Mouse (Mus musculus) natural killer cell, adult 2 months (primary cell): ENCODE measurements around the gene Gnpda2.

Experiments used
- DNase-seq, 2 experiments: peaks; one replicate each; pipeline ENCODE4 v3.0.0; 2022; ENCODE audit warnings: low spot score in 2 of 2

Gene Gnpda2

DNA sequence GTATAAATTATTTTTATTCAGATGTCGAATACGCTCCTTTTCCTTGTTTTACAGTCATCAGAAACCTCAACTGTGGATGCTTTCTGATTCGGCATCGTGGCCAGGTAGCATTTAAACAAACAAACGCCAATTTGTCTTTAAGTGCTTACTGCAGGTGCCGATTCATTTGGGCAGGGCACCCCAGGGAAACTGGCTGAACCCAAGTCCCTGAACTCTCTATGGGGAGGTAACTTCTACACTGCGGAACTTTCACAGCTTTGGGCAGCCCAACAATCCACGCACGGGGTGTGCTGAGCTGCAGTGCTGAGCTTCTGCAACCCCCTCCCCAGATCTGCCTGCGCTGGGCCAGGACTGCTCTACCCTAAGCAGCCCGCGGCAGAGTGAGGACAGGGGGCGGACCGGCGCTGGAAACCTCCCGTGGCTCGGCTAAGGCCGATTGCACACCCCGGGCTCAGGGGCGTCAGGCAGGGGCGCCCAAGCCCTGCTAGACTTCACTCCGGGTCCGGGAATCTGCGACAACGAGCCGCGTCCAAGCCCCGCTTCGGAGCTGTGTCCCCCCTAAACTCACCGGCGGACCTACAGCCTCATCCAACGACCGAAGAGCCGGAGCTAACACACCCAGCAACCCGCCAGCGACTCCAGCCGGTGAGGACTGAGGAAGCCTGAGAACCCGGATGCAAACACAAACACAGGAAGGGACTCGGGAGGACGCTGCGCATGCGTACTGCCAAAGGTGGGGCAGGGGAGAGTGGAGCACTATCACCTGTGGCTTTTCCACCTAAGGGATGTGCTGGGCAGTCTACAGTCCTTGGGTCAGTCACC, at the start of gene Gnpda2:
Gene Gnpda2, minus strand, starts transcription at position 701 of the 822 bp plus-strand sequence.
- peak; percentile 75 to 77 for DNase-seq

DNA sequence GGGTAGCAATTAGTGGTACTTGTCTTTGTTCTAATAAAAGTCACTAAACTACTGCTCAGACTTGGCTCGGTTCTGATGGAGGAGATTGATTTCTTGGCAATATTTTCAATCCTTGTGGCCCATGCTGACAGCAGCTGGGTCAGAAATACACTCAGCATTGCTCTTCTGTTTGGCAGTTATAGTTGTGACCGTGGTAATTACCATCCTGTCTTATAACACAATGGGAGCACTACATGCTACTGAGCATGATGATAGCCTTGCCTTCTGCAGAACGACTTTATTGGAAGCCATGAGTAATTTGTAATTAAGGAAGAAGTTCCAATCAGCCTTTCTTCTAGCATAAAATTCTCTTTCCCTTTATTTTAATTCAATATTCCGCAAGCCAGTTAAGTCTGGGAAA, 42.6 kb upstream of the Gnpda2 start:
- no peak for DNase-seq

DNA sequence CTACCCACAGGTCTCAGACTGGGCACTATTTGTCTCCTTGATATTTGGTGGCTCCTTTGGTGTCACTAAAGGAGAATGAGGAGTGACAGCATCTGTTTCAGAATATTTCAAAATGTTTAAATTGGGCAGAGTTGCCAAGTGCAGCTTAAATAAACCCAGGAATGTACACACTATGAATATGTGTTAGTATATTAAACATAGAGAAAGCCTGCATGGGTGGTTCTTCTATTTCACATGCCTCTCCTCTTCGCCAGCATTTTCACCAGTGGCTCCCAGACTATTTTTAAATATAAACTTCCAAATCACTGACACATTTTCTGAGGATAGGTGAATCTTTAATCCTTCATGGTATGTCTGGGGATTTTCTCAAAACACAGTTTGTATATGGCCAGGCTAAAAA, 28.8 kb upstream of the Gnpda2 start:
- no peak for DNase-seq

DNA sequence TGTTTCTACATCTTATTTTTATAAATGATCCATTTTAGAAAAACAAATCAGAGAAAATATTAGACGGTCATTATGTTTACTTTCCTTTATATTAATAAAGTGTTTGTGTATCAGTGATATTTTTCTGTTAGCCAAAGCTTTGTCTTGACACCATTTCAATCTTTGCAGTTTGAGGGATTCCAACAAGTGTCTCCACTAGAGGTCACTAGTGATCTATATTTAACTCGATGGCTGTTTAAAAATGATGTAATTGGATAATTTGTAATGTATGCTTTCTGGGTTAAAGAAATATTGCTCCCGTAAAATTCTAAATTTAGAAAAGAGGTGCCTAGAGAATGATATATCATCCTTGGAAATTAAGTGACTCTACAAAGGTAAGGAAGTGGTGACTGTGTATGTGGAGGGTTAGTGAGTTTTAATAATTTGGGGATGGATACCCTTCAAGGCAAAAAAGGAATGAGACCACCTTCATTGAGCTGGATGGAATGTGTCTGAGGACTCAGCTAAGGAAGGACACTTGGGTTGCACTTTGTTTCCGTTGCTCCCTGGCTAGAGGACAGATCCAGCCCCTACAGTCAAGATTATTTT, 21.2 kb upstream of the Gnpda2 start:
- no peak for DNase-seq

DNA sequence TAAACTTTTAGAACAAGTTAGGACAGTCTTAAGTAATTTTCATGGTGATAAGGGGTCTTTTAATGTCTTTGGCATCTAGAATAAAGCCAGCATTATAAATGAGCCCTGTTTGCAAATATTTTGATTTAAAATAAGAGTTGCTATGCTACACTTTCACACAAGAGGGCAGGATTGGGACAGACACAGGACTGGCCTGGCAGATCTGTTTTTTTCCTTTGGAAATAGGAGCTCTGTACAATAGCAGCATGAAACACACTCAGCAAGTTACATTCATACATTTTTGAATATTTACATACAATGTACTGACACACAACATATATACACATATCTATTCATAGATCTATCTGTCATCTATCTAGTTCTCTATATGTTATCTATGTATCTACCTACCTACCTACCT, 8.9 kb upstream of the Gnpda2 start:
- DNase-seq, result no peak

DNA sequence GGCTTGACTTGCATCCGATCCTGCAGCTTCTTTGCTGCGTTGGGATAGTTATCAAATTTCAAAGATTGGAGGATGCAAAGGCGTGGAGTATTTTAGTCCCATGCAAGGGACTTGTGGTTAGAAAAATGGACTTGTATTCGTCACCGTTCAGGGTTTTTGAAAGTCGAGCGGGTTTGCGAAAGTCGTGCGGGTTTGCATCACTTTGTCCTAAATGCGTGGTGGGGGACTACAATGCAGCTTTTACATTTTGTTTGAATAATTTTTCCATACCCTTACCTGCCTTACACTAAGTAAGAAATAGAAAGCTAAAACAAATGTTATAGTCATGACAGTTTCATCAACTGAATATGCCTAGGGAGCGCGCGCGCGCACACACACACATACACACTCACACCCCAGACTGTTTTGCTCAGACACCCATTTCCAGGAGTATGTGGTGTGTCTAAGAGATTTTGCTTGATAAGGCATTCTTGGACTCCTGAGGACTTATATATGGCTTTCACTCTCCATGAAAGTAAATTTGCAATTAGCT, 34.7 kb downstream of the Gnpda2 start:
- peak in 1 of 2 experiments; percentile 4 for DNase-seq

DNA sequence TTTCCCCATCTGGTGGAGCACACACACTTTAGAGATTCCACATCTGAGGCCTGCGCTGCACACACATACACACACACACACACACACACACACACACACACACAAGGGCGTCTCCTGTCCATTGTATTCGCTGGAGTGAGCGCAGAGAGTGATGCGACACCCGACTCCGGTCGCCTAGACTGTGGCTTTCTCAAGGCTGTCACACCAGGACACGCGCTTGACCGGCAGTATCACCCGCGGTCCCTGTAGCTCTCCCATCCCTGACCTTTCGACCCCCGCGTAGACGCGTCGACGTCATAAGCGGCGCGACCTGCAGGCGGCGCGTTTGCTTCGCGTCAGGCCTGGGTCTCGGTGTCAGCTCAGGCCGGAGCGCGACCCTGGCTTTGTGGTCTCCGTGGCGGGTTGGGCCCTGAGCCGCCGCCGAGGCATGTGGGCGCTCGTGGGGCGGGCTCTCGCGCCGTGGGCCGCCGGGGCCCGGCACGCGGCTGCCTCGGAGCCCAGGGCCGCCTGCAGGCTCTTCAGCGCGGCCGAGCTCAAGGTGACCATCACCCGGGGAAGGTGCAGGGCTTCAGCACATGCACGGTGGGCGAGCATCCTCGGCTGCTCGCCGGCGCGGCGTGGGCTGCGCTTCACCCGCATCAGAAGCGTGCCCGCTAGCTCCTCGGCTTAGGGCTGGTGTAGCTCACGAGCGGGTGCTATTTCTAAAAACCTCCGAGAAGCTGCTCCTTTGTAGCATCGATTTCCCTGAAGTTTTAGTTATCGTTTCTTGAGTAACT, 35.3 kb downstream of the Gnpda2 start, which contains the start of gene Guf1:
Gene Guf1, plus strand, starts transcription at position 296 of the 776 bp plus-strand sequence.
- DNase-seq, result peak; percentile 93 to 94

DNA sequence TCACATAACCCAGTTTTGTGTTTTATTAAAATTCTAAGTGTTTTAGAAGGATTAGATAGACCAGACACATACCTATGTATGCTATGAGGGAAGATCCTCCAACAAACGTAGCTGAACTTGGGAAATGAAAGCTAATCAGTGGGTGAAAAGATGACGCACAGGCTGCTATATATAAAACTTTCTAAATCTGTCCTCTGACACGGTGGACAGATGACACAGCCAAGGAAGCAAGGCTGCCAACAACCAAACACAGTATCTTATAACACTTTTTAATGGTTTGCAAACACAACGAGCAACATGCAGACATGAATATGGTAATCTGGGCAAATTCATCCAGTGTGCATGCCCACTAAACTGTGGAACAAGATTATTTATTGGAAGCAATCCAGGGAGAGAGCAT, 49.7 kb downstream of the Gnpda2 start, which contains the start of gene Yipf7:
Gene Yipf7, minus strand, starts transcription at position 160 of the 400 bp plus-strand sequence.
- no peak for DNase-seq

DNA sequence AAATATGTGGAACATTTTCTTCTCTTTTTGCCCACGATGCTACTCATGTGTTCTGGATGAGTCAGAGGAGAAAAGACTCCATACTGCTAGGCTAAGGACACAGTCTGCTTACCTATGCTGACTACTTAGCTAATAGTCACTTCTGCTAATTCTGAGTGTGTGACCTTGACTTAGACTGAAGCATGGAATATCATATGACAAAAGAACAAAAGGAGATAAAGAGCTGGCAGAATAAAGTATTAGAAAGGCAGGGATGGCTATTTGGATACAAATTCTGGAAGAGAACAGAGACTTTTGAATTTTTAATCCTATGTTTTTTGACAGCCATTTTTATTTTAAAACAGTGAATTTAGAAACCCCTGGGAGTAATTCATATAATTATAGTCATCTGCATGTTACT, 50.5 kb downstream of the Gnpda2 start:
- DNase-seq, result no peak

DNA sequence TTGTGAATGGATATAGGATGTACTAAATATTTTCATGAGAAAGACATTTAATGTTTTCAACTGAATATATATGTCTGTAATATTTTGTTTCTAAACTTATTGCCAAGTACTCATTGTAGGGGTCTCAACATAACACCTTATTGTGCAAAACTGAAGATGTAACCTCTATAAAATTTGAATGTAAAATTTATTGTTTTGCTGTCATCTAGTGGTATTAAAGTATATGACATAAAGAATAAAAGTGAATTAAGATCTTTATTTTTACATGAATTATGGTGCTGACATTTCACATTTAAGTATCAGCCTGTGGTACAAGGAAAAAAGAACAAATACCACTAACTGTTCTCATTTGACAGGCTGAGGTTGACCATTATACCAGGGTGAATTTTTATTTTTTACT, 68.2 kb downstream of the Gnpda2 start:
- DNase-seq, result no peak
